Mouse (Mus musculus) liver, embryonic 14.5 days (tissue): Measurements from ENCODE around the gene Aldh1l2.

ENCODE experiments used
- CTCF ChIP-seq: IDR thresholded peaks from 2 replicates; pipeline ENCODE4 v1.5.1; 2016; ENCODE audit warnings: antibody characterized with exemption, low read depth, control low read depth
- EP300 ChIP-seq: IDR thresholded peaks from 2 replicates; pipeline ENCODE4 v1.6.1; 2016; ENCODE audit warnings: antibody characterized with exemption, low read depth

DNA sequence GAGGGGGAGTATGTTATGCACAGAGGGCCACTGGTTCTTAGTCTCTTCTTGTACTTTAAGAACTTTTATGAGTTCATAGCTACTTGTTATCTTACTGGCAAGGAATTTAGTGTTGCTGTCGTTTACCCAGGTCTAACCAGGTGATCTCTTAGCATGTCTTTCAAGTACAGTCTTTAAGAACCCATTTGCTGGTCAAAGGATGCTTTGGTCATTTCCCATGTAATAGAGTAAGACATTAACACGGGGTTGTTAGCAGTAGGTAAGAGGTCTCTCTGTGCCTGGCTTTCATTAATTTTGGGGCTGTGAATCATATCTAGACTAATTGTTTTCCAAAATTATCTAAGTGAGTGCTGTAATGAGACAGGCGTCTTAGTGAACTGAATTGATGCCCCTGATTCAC is 11.4 kb upstream of the Aldh1l2 start:
- no peak for TF ChIP-seq CTCF
- TF ChIP-seq EP300: no peak
